Comparison of ENCODE assay signal across 15 mouse cellular contexts in the genomic region with DNA sequence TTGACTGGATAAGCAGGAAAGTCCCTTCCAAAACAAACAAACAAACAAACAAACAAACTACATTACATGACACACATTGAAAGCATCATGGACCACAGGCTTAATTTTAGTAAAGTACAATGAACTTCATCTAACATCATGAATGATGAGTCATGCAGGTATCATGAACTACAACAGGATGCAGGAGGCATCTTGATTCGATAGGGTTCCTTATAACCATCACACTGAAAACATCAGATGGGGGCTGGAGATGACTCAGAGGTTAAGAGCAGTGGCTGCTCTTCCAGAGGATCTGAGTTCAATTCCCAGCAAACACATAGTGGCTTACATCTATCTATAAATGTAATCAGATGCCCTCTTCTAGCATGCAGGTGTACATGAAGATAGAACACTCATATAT.
"Had no signal": no experiment of that assay in that cellular context is flagged by ENCODE, and none has a peak within 500 bp of the region (broad histone marks: within the 10 kb centered on the region; RNA-seq: fewer than 3 reads in every experiment).

No protein-coding gene starts in this region.

- H3K36me3 ChIP-seq: lung, embryonic 15.5 days; midbrain, embryonic 12.5 days; neural tube, embryonic 13.5 days had no signal

- DNase-seq: liver, postnatal 0 days; lung, adult 2 months; lung, postnatal 14 days; lung, postnatal 36 days; midbrain, embryonic 14.5 days; right cerebral cortex, postnatal 14 days; thymus, adult 18-20 months; thymus, postnatal 14 days; thymus, postnatal 36 days had no signal

- H3K4me3 ChIP-seq: lung, embryonic 15.5 days; megakaryocyte, embryonic 14.5 days; midbrain, embryonic 12.5 days; myocyte; neural tube, embryonic 13.5 days had no signal

- H3K9me3 ChIP-seq: lung, embryonic 15.5 days; megakaryocyte, embryonic 14.5 days; midbrain, embryonic 12.5 days; neural tube, embryonic 13.5 days had no signal

- H3K27ac ChIP-seq: lung, embryonic 15.5 days; macrophage; midbrain, embryonic 12.5 days; neural tube, embryonic 13.5 days had no signal

- H3K27me3 ChIP-seq: lung, embryonic 15.5 days; megakaryocyte, embryonic 14.5 days; midbrain, embryonic 12.5 days; neural tube, embryonic 13.5 days had no signal

- H3K4me1 ChIP-seq: midbrain, embryonic 12.5 days; neural tube, embryonic 13.5 days had no signal
